Mouse (Mus musculus) limb, embryonic 14.5 days (tissue): Measurements from ENCODE around the gene Mkrn2. TPM values are rescaled to one million over a fixed set of nuclear protein-coding genes. Genes with fewer than 3 reads are reported as not detected.

Experiments used
- ATAC-seq: fragments of 200-750 bp; cut with Nextera tagmentation; 2 replicates; pipeline ENCODE4 v1.8.0; 2017; ENCODE audit warnings: low read depth, moderate number of reproducible peaks, moderate TSS enrichment; ENCODE audit not compliant: low FRiP score
- DNase-seq: peaks from one replicate; pipeline ENCODE4 v3.0.0-alpha.2; 2015; ENCODE audit warnings: low spot score
- H3K27ac ChIP-seq: fragments of 300-500 bp; sonication (generic); replicated peaks from 2 replicates; pipeline ENCODE4 v1.5.1; 2014; ENCODE audit warnings: low read depth, mild to moderate bottlenecking, low read length, moderate library complexity, mixed read lengths
- H3K27me3 ChIP-seq: fragments of 300-500 bp; sonication (generic); 2 replicates; pipeline ENCODE4 v1.6.1; 2014; ENCODE audit warnings: low read length, mixed read lengths; ENCODE audit not compliant: control insufficient read depth, insufficient read depth
- H3K36me3 ChIP-seq: fragments of 300-500 bp; sonication (generic); 2 replicates; pipeline ENCODE4 v1.6.1; 2014; ENCODE audit warnings: mild to moderate bottlenecking, low read length, moderate library complexity, mixed read lengths; ENCODE audit not compliant: control insufficient read depth, insufficient read depth
- H3K4me1 ChIP-seq: fragments of 300-500 bp; sonication (generic); 2 replicates; pipeline ENCODE4 v1.6.1; 2014; ENCODE audit warnings: antibody characterized with exemption, low read length, mixed read lengths; ENCODE audit not compliant: control insufficient read depth, insufficient read depth
- H3K4me2 ChIP-seq: fragments of 300-500 bp; sonication (generic); replicated peaks from 2 replicates; pipeline ENCODE4 v1.6.1; 2014; ENCODE audit warnings: low read depth, mild to moderate bottlenecking, low read length, moderate library complexity; ENCODE audit not compliant: severe bottlenecking
- H3K4me3 ChIP-seq: fragments of 300-500 bp; sonication (generic); replicated peaks from 2 replicates; pipeline ENCODE4 v1.5.1; 2014; ENCODE audit warnings: low read length
- H3K9ac ChIP-seq: fragments of 300-500 bp; sonication (generic); 2 replicates; pipeline ENCODE4 v1.6.1; 2014; ENCODE audit warnings: mild to moderate bottlenecking, low read depth, low read length, moderate library complexity; ENCODE audit not compliant: severe bottlenecking
- H3K9me3 ChIP-seq: fragments of 300-500 bp; sonication (generic); 2 replicates; pipeline ENCODE4 v1.6.1; 2016; ENCODE audit warnings: low read length; ENCODE audit not compliant: control insufficient read depth
- POLR2A ChIP-seq: fragments of 200-500 bp; IDR thresholded peaks from 2 replicates; pipeline ENCODE4 v1.8.0; 2012; ENCODE audit warnings: inconsistent platforms, mild to moderate bottlenecking, moderate library complexity, borderline replicate concordance; ENCODE audit not compliant: insufficient read depth, insufficient read length; ENCODE audit errors: extremely low read depth
- WGBS: fragments of 180-500 bp; shearing (Covaris S2); extraction: QIAGEN DNeasy Blood & Tissue Kit; methylation state at CpG from one replicate; pipeline ENCODE4 v1.1.7; 2014; 5-methylcytosine and 5-hydroxymethylcytosine counted together
- polyA plus RNA-seq, 2 experiments: library from polyadenylated mRNA; depleted of rRNA in 1 of 2; stranded (reverse) in 1 of 2; unstranded in 1 of 2; fragments of >200 nt; fragmentation: Nextera tagmentation in 1 of 2; extraction: Ambion mirVana in 1 of 2; gene quantifications; 2 replicates each; pipeline versions ENCODE4 v1.2.1 to v1.2.3; 2012 to 2014

Mkrn2 gene
- polyA plus RNA-seq, 2 experiments: 28.9 to 34.1 TPM

DNA sequence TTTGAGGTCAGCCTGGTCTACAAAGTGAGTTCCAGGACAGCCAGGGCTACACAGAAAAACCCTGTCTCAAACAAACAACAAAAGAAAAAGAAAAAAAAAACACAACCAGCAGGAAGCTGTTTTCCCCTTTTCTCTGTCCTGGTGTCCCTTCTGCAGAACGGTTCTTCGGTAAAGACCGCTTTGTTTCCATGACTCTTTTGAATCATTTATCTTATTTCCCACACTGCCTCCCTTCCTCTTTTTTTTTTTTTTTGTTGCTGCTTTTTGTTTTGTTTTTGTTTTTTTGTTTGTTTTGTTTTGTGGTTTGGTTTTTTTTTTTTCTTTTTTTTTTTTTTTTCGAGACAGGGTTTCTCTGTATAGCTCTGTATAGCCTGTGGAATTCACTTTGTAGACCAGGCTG lies 8.4 kb upstream of the Mkrn2 start:
- ATAC-seq: no peak
- 79% methylated on average over 4 of the region's 4 CpGs for WGBS
- no peak overlapping the region for H3K4me2 ChIP-seq
- H3K4me1 ChIP-seq: no peaks in the 10 kb centered on the region
- no peak overlapping the region for H3K4me3 ChIP-seq
- no peaks in the 10 kb centered on the region for H3K36me3 ChIP-seq
- DNase-seq: no peak
- H3K27ac ChIP-seq: no peak overlapping the region
- no peaks in the 10 kb centered on the region for H3K9me3 ChIP-seq
- no peaks in the 10 kb centered on the region for H3K27me3 ChIP-seq
- no peak overlapping the region for H3K9ac ChIP-seq
- TF ChIP-seq POLR2A: no peak

DNA sequence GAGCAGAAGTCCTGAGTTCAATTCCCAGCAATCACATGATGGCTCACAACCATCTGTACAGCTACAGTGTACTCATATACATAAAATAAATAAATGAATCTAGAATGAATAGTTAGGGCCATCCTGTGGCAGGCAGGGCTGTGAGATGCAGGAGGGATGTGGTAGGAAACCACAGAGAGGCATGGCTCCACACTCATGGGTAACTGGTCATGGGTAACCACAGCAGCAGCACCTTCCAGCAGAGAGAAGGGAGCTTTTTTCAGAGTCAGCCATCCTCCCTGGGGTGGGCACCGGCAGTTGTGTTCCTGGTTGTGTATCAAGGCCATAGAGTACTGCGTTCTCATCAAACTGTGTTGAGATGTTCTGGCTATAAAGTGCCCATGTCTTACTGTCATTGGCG lies 7.2 kb upstream of the Mkrn2 start:
- TF ChIP-seq POLR2A: no peak
- ATAC-seq: no peak
- Histone ChIP-seq H3K36me3 (no peaks in the 10 kb centered on the region), H3K9me3 (no peaks in the 10 kb centered on the region), H3K27ac (no peak overlapping the region), H3K4me1 (no peaks in the 10 kb centered on the region), H3K4me2 (no peak overlapping the region), H3K27me3 (no peaks in the 10 kb centered on the region), H3K9ac (no peak overlapping the region), H3K4me3 (no peak overlapping the region)
- WGBS: 87% methylated on average over 3 of the region's 3 CpGs
- no peak for DNase-seq

- H3K4me2 ChIP-seq: no peak overlapping the region
- WGBS: 49% methylated on average over 3 of the region's 3 CpGs
- no peaks in the 10 kb centered on the region for H3K4me1 ChIP-seq
- DNase-seq: no peak
- no peak for TF ChIP-seq POLR2A
- H3K9ac ChIP-seq: no peak overlapping the region
- no peaks in the 10 kb centered on the region for H3K9me3 ChIP-seq
- no peak overlapping the region for H3K27ac ChIP-seq
- H3K27me3 ChIP-seq: no peaks in the 10 kb centered on the region
- ATAC-seq: no peak
- H3K36me3 ChIP-seq: no peaks in the 10 kb centered on the region
- no peak overlapping the region for H3K4me3 ChIP-seq
Observed at GRCm38 (mm10) chr6:115595667-115596066, 6.0 kb upstream of the Mkrn2 start.

DNA sequence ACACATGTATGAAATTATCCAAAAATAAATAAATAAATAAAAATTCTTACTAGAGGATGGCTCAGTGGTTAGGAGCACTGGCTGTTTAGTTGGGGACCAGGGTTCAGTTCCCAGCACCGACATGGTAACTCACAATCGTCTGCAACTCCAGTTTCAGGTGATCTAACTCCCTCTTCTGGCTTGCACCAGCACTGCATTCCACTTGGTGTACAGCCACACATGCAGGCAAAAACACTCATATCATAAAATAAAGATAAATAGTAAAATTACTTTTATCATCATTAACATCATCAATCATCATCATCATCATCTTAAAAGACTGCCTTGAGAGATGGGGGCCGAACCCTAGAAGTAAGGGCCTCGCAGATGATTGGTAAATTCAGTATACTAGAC lies 384 bp upstream of the Mkrn2 start:
- peaks cover 9% of the 10 kb centered on the region for H3K36me3 ChIP-seq
- no peak overlapping the region for H3K9ac ChIP-seq
- H3K9me3 ChIP-seq: no peaks in the 10 kb centered on the region
- peak overlapping the region; percentile 62 for H3K4me2 ChIP-seq
- H3K27ac ChIP-seq: no peak overlapping the region
- WGBS: 63% methylated on average over 4 of the region's 4 CpGs
- ATAC-seq (no peak), DNase-seq (no peak)
- H3K4me1 ChIP-seq: peaks cover 9% of the 10 kb centered on the region
- no peaks in the 10 kb centered on the region for H3K27me3 ChIP-seq
- peak overlapping the region; percentile 82 for H3K4me3 ChIP-seq
- no peak for TF ChIP-seq POLR2A

DNA sequence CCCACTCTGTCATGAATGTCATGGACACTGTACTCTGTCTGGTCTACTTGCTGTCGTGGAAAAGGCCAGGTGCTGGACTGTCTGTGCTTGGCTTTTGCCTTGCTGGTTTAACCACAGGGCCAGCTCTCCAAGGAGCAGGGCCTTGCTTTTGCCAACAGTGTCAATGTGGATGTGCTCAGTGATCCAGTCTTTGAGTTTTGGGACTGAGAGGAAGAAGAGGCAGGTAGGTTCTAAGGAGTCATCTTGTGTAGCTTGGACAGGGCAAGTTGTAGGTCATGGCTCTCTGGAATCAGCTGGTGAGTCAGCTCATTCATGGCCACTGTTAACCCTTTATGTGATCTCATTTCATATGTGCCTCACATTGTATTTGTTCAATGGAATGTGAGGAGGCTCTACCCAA lies 4.8 kb downstream of the Mkrn2 start:
- Histone ChIP-seq H3K27me3 (no peaks in the 10 kb centered on the region), H3K4me2 (no peak overlapping the region), H3K27ac (no peak overlapping the region), H3K9me3 (no peaks in the 10 kb centered on the region), H3K36me3 (peaks cover 32% of the 10 kb centered on the region), H3K9ac (no peak overlapping the region), H3K4me3 (no peak overlapping the region), H3K4me1 (peaks cover 9% of the 10 kb centered on the region)
- WGBS: 67% methylated on average over 1 of the region's 1 CpGs
- ATAC-seq: no peak
- TF ChIP-seq POLR2A: no peak
- no peak for DNase-seq

DNA sequence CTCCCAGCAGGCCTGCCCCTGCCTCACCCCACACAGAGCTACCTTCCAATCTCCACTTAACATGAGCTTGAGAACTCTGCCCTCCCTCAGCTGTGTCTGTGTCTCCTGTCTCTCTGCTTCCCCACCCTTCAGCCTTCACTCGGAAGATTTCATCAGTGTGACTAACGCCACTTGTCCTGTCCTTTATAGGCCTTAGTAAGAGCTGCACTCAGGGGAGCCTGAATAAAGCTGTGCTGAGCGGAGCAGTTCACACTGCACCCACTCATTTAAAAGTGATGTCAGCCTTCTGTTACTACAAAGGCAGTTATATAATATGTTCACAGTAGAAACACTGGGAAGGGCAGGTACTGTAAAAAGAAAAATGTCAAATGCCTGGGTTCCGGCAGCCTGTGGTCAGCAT lies 5.7 kb downstream of the Mkrn2 start:
- Histone ChIP-seq H3K4me1 (peaks cover 7% of the 10 kb centered on the region), H3K9me3 (no peaks in the 10 kb centered on the region), H3K4me2 (no peak overlapping the region), H3K9ac (no peak overlapping the region), H3K27me3 (no peaks in the 10 kb centered on the region), H3K27ac (no peak overlapping the region), H3K4me3 (no peak overlapping the region), H3K36me3 (peaks cover 41% of the 10 kb centered on the region)
- DNase-seq (no peak), ATAC-seq (no peak)
- no peak for TF ChIP-seq POLR2A
- 80% methylated on average over 4 of the region's 4 CpGs for WGBS
